Mouse (Mus musculus) hematopoietic multipotent progenitor cell, adult 10-12 weeks (in vitro differentiated cells): ENCODE results near the gene Abcb6. TPM values are rescaled to one million over a fixed set of nuclear protein-coding genes. Genes with fewer than 3 reads are reported as not detected.

ENCODE experiments used
- polyA plus RNA-seq: library from polyadenylated mRNA; stranded (reverse); fragments of >175 nt; gene quantifications from 2 replicates; pipeline ENCODE4 v1.2.3, GENCODE M21; 2012; ENCODE audit warnings: low replicate concordance

The Abcb6 gene
- 0.13 and 7.2 TPM in 2 replicates for polyA plus RNA-seq

GRCm38 (mm10) chr1:75180105-75180590 lies at the start of gene Abcb6:
Abcb6 (minus strand) TSS chr1:75180392.

DNA sequence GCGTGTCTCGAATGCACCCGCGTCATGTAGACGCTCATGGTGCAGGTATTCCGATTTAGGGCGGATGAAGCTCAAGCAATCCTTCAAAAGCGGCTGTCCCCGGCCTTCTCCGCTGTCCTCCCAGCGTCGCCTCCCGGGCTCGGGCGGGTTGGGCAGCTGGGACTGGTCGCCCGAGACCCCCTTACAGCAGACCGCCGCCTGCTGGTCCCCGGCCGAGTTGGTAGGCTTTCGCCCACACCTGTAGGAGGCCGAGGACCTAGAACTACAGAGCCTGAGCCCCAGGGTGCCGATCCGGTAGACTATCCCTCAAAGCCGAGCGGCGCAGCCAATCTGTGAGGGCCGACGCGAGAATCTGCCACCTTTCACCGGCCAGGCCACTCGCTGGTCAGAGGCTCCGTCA lies 39.3 kb upstream of the Abcb6 start, which contains the start of gene Tuba4a:
TSS of gene Tuba4a (minus strand) at position 335 of the 400 bp plus-strand sequence.

DNA sequence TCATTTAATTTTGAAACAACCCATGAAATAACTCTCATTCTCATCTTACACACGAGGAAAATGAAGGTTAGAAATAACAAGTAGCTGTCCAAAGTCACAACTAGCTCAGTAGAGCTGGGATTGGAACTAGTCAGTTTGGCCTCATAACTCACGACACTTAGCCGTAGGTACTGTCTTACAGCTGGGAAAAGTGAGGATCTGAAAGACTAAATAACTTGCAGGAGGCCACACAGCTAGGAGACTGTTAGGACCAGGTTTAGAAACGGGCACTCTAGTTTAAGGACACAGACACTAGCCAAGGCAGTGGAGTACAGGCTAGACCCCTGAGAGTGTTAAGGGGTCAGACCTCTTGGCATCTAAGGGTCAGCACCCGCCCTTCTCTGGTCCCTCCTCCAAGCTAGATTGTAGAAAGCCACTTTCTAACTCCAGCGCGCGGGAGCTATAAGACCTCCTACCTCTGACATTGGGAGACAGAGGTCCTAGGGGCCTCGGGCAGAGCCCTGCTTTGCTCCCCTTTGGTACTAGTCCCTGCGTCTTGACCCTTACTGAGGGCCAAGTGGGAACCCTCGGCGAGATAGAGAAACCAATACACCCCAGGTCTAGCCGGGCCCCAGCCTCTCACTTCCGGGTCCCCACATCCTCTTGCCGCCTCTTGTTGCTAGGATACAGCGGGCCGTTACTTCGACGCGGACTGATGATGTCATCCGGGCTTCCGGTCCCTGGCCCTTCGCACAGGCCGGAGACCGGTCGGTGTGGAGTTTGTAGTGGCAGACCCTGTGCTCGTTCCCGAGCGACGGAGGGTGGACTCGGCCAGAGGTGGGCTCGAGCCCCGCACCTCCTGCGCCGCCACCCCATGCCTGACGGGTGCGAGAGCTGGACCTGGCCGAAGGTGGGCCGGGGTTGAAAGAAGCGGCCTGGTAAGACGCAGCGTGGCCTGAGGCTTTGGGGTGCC lies 30.2 kb upstream of the Abcb6 start, which contains the start of the genes Glb1l and Stk16:
TSS of gene Glb1l (minus strand) at position 678 of the 952 bp plus-strand sequence.
TSS of gene Stk16 (plus strand) at position 703 of the 952 bp plus-strand sequence.

GRCm38 (mm10) chr1:75191622-75192402 lies 11.6 kb upstream of the Abcb6 start, which contains the start of the genes Ankzf1 and Atg9a:
Ankzf1 (plus strand) TSS chr1:75192151.
Atg9a (minus strand) TSS chr1:75192196.

GRCm38 (mm10) chr1:75168472-75169464 lies 11.4 kb downstream of the Abcb6 start, which contains the start of gene Zfand2b:
Zfand2b (plus strand) TSS chr1:75168646.

DNA sequence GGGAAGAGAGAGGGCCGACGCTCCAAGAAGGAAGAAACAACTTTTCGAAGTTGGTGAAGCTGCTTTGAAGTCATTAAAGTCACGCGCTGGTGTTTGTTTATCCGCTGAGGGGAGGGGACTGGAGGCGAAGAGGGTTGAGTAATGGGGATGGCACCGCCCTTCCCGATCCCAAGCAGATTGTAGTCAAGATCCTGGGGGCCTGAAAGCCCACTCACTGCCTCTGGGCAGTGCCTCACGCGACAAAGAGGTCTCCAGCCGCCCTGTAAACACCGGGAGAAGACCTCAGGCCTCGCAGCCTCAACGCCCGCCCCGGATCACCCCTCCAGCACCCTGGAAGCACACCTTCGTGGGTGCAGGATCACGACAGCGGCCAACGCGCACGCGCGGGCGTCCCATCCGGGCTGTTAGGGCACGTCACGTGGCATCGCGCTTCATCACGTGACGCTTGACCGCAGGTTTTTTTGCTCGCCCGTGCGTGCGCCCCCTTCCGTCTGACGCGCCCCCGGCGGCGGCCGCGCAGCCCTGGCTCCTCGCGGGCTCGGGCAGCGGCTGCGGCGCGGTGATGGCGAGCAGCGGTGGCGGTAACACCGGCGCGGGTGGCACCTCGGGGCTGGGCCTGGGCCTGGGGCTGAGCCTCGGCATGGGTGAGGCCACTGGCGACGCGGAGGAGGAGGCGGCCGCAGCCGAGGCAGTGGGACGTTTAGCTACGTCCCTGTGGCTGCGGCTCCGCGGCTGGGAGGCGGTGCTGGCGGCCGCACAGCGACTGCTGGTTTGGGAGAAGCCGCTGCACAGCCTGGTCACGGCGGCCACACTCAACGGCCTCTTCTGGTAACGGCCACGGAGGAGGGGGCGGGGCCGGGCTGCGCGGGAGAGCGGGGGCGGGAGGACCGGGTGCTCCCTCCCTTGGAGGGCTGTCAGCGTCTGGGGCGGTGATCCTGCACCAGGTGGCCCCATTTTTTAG lies 37.6 kb downstream of the Abcb6 start, which contains the start of the genes Cnppd1 and Retreg2:
TSS of gene Cnppd1 (minus strand) at position 411 of the 961 bp plus-strand sequence.
TSS of gene Retreg2 (plus strand) at position 478 of the 961 bp plus-strand sequence.

DNA sequence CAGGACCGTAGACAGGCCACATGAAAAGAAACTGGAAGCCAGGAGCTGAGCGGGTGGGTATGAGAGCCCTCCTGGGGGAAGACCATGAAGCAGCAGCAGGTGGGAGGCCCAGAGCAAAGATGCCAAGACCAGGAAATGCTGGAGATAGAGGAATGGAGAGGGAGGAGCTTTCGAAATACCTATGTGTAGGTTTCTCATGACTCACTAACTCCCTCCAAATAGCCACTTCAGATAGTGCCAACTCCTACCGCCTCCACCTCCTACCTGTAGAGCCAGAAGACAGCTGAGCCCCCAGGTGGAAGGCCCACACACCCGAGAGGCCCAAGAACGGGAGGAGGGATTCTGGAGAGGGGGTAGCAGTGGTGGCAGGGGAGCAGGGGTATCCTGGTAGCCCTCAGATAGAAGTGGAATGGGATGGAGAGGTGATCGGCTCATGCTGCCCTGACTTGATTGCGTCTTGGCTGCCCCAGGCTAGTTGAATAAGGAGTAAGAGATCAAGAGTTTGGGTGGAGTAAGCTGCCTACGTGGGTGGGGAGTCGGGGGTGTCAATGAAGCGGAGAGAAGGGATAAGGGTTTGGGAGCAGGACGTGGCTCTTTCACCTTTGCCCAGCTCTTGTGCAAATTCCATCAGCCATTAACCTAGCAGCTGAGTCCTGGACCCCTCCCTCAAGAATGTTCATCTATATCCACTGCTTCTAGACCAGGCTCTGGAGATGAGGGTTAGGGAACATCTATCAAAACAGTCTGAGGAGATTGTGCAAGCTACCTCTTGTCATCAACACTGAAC lies 46.6 kb downstream of the Abcb6 start, which contains the start of gene Slc23a3:
TSS of gene Slc23a3 (minus strand) at position 470 of the 787 bp plus-strand sequence.

GRCm38 (mm10) chr1:75124346-75125321 lies 55.6 kb downstream of the Abcb6 start, which contains the start of gene Nhej1:
Nhej1 (minus strand) TSS chr1:75125200.

Other genes with a start within 250 kb of the Abcb6 start
- gene Cfap65, start 244.8 kb downstream of the Abcb6 start, polyA plus RNA-seq: not detected in 2 replicates
- 0.16 and 0.45 TPM in 2 replicates for gene Ihh, start 228.7 kb downstream of the Abcb6 start, polyA plus RNA-seq
- 0.49 and 0.71 TPM in 2 replicates for gene Nhej1, start 55.2 kb downstream of the Abcb6 start, polyA plus RNA-seq
- gene Slc23a3, start 46.5 kb downstream of the Abcb6 start, polyA plus RNA-seq: 0.15 TPM in 1 of 2 replicates, not detected in the other
- gene Cnppd1, start 37.7 kb downstream of the Abcb6 start, polyA plus RNA-seq: 63.0 and 65.5 TPM in 2 replicates
- 81.2 and 167 TPM in 2 replicates for gene Retreg2, start 37.6 kb downstream of the Abcb6 start, polyA plus RNA-seq
- 18.0 and 31.8 TPM in 2 replicates for gene Zfand2b, start 11.7 kb downstream of the Abcb6 start, polyA plus RNA-seq
- gene Ankzf1, start 11.8 kb upstream of the Abcb6 start, polyA plus RNA-seq: 11.8 and 19.3 TPM in 2 replicates
- gene Atg9a, start 11.8 kb upstream of the Abcb6 start, polyA plus RNA-seq: 41.2 and 51.7 TPM in 2 replicates
- 0.58 and 0.97 TPM in 2 replicates for gene Glb1l, start 30.4 kb upstream of the Abcb6 start, polyA plus RNA-seq
- 61.2 and 158 TPM in 2 replicates for gene Stk16, start 30.4 kb upstream of the Abcb6 start, polyA plus RNA-seq
- gene Tuba4a, start 39.5 kb upstream of the Abcb6 start, polyA plus RNA-seq: 16.3 and 47.0 TPM in 2 replicates
- gene A630095N17Rik, start 51.7 kb upstream of the Abcb6 start, polyA plus RNA-seq: 0.28 TPM in 1 of 2 replicates, not detected in the other
- 18.6 and 44.4 TPM in 2 replicates for gene Dnajb2, start 56.0 kb upstream of the Abcb6 start, polyA plus RNA-seq
- gene Ptprn, start 84.1 kb upstream of the Abcb6 start, polyA plus RNA-seq: 0.25 and 0.55 TPM in 2 replicates
- gene Resp18, start 98.0 kb upstream of the Abcb6 start, polyA plus RNA-seq: not detected in 2 replicates
- gene Dnpep, start 137.6 kb upstream of the Abcb6 start, polyA plus RNA-seq: 31.1 and 62.9 TPM in 2 replicates
- 0.42 and 3.0 TPM in 2 replicates for gene Des, start 179.9 kb upstream of the Abcb6 start, polyA plus RNA-seq
- gene Speg, start 194.9 kb upstream of the Abcb6 start, polyA plus RNA-seq: 1.3 and 3.6 TPM in 2 replicates